Mouse (Mus musculus): ENCODE data around the gene Efna4. TPM values are rescaled to one million over a fixed set of nuclear protein-coding genes. Genes with fewer than 3 reads are reported as not detected.

The Efna4 gene
- polyA plus RNA-seq (2014; fragmentation: Nextera tagmentation; extraction: Ambion mirVana) = 24.6 and 27.0 TPM in 2 replicates

GRCm38 (mm10) chr3:89337721-89338578 lies at the start of gene Efna4:
TSS of gene Efna4 (minus strand) at chr3:89338028.
- peak; percentile 85 for ATAC-seq (ENCODE audit: insufficient read depth)
- peak; percentile 90 for DNase-seq
- H3K4me3 ChIP-seq (ENCODE audit: low read depth, low read length) = peak within 1 kb of the TSS; percentile 88
- H3K36me3 ChIP-seq (ENCODE audit: insufficient read depth) = peaks cover 34% of the 10 kb centered on the region
- H3K27ac ChIP-seq (ENCODE audit: low read depth) = peak within 1 kb of the TSS; percentile 91
- under 1% methylated on average over 44 of the region's 44 CpGs for WGBS
- H3K4me1 ChIP-seq (ENCODE audit: insufficient read depth) = 0 out of 2 replicates have a peak, but pooled peaks cover 7% of the 10 kb centered on the region
- TF ChIP-seq CTCF (IDR thresholded peaks at IDR 0.05; ENCODE audit: low read depth) = no peak
- no peaks in the 10 kb centered on the region for H3K27me3 ChIP-seq (ENCODE audit: insufficient read depth, low read length)
- H3K9ac ChIP-seq = peak within 1 kb of the TSS; percentile 95
- no peaks in the 10 kb centered on the region for H3K9me3 ChIP-seq (ENCODE audit: low read depth, low read length)
- peak within 1 kb of the TSS; percentile 65 for H3K4me2 ChIP-seq

- H3K9ac ChIP-seq = no peak overlapping the region; the same call in 1 of the 2 replicates
Measured at GRCm38 (mm10) chr3:89386438-89387420, 48.9 kb upstream of the Efna4 start.

GRCm38 (mm10) chr3:89385451-89385850 lies 47.6 kb upstream of the Efna4 start:
- Histone ChIP-seq H3K9me3 (ENCODE audit: low read depth, low read length) (no peaks in the 10 kb centered on the region), H3K36me3 (ENCODE audit: insufficient read depth) (no peaks in the 10 kb centered on the region)

More at GRCm38 (mm10) chr3:89386438-89387420, 48.9 kb upstream of the Efna4 start:
- peaks cover 3% of the 10 kb centered on the region; the same call in 1 of the 2 replicates for H3K4me1 ChIP-seq (ENCODE audit: insufficient read depth)
- TF ChIP-seq CTCF (IDR thresholded peaks at IDR 0.05; ENCODE audit: low read depth) = no peak
- ATAC-seq (ENCODE audit: insufficient read depth) (no peak), DNase-seq (no peak)
- no peak overlapping the region for H3K4me3 ChIP-seq (ENCODE audit: low read depth, low read length)
- no peaks in the 10 kb centered on the region for H3K36me3 ChIP-seq (ENCODE audit: insufficient read depth)
- 55% methylated on average over 17 of the region's 17 CpGs for WGBS
- no peaks in the 10 kb centered on the region for H3K9me3 ChIP-seq (ENCODE audit: low read depth, low read length)
- peak overlapping the region; percentile 13; the same call in 1 of the 2 replicates for H3K4me2 ChIP-seq
- no peak overlapping the region for H3K27ac ChIP-seq (ENCODE audit: low read depth)
- no peaks in the 10 kb centered on the region for H3K27me3 ChIP-seq (ENCODE audit: insufficient read depth, low read length)

GRCm38 (mm10) chr3:89384331-89385076 lies 46.7 kb upstream of the Efna4 start:
- no peak overlapping the region for H3K4me2 ChIP-seq
- no peaks in the 10 kb centered on the region for H3K27me3 ChIP-seq (ENCODE audit: insufficient read depth, low read length)
- ATAC-seq (ENCODE audit: insufficient read depth) (no peak), DNase-seq (no peak)
- H3K4me1 ChIP-seq (ENCODE audit: insufficient read depth) = peaks cover 3% of the 10 kb centered on the region; the same call in 1 of the 2 replicates
- H3K36me3 ChIP-seq (ENCODE audit: insufficient read depth) = peaks cover 8% of the 10 kb centered on the region; the same call in 1 of the 2 replicates
- H3K4me3 ChIP-seq (ENCODE audit: low read depth, low read length) = no peak overlapping the region
- no peak overlapping the region for H3K27ac ChIP-seq (ENCODE audit: low read depth)
- H3K9me3 ChIP-seq (ENCODE audit: low read depth, low read length) = no peaks in the 10 kb centered on the region
- TF ChIP-seq CTCF (IDR thresholded peaks at IDR 0.05; ENCODE audit: low read depth) = no peak
- WGBS = 62% methylated on average over 12 of the region's 12 CpGs
- no peak overlapping the region for H3K9ac ChIP-seq

More at GRCm38 (mm10) chr3:89385451-89385850, 47.6 kb upstream of the Efna4 start:
- TF ChIP-seq CTCF (IDR thresholded peaks at IDR 0.05; ENCODE audit: low read depth) = no peak
- H3K4me1 ChIP-seq (ENCODE audit: insufficient read depth) = peaks cover 3% of the 10 kb centered on the region; the same call in 1 of the 2 replicates
- WGBS = 28% methylated on average over 11 of the region's 11 CpGs
- DNase-seq = no peak
- no peak overlapping the region for H3K9ac ChIP-seq
- H3K4me2 ChIP-seq = peak overlapping the region; percentile 25; the same call in 1 of the 2 replicates
- no peak for ATAC-seq (ENCODE audit: insufficient read depth)
- no peak overlapping the region for H3K4me3 ChIP-seq (ENCODE audit: low read depth, low read length)
- no peak overlapping the region for H3K27ac ChIP-seq (ENCODE audit: low read depth)
- H3K27me3 ChIP-seq (ENCODE audit: insufficient read depth, low read length) = no peaks in the 10 kb centered on the region

- ATAC-seq (ENCODE audit: insufficient read depth) (no peak), DNase-seq (no peak)
- H3K4me2 ChIP-seq = no peak overlapping the region
- no peak for TF ChIP-seq CTCF (IDR thresholded peaks at IDR 0.05; ENCODE audit: low read depth)
- no peak overlapping the region for H3K4me3 ChIP-seq (ENCODE audit: low read depth, low read length)
- no peak overlapping the region for H3K9ac ChIP-seq
- H3K9me3 ChIP-seq (ENCODE audit: low read depth, low read length) = no peaks in the 10 kb centered on the region
- H3K27me3 ChIP-seq (ENCODE audit: insufficient read depth, low read length) = no peaks in the 10 kb centered on the region
- H3K27ac ChIP-seq (ENCODE audit: low read depth) = no peak overlapping the region
- H3K4me1 ChIP-seq (ENCODE audit: insufficient read depth) = peaks cover 3% of the 10 kb centered on the region; the same call in 1 of the 2 replicates
- peaks cover 10% of the 10 kb centered on the region; the same call in 1 of the 2 replicates for H3K36me3 ChIP-seq (ENCODE audit: insufficient read depth)
- WGBS = 78% methylated on average over 5 of the region's 5 CpGs
Measured at GRCm38 (mm10) chr3:89383651-89384255, 45.9 kb upstream of the Efna4 start.

- no peak for DNase-seq
- H3K9me3 ChIP-seq (ENCODE audit: low read depth, low read length) = no peaks in the 10 kb centered on the region
- no peak for TF ChIP-seq CTCF (IDR thresholded peaks at IDR 0.05; ENCODE audit: low read depth)
- H3K27ac ChIP-seq (ENCODE audit: low read depth) = no peak overlapping the region
- ATAC-seq (ENCODE audit: insufficient read depth) = no peak
- WGBS = 75% methylated on average over 5 of the region's 5 CpGs
- no peak overlapping the region for H3K9ac ChIP-seq
- H3K4me3 ChIP-seq (ENCODE audit: low read depth, low read length) = no peak overlapping the region
- H3K36me3 ChIP-seq (ENCODE audit: insufficient read depth) = peaks cover 10% of the 10 kb centered on the region; the same call in 1 of the 2 replicates
- peaks cover 3% of the 10 kb centered on the region; the same call in 1 of the 2 replicates for H3K4me1 ChIP-seq (ENCODE audit: insufficient read depth)
- no peaks in the 10 kb centered on the region for H3K27me3 ChIP-seq (ENCODE audit: insufficient read depth, low read length)
- no peak overlapping the region for H3K4me2 ChIP-seq
Measured at GRCm38 (mm10) chr3:89382950-89383349, 45.1 kb upstream of the Efna4 start.

All from lung, embryonic 14.5 days (tissue).